Mouse (Mus musculus) cerebellum, postnatal 10 days (tissue): ENCODE data around the gene Mms22l.
A peak's percentile ranks its signal among the peaks of the same experiment; 100 is the strongest.
"Not testable (repeated sequence)": the region's sequence is repeated elsewhere in the genome, so short reads cannot be mapped to it uniquely, and the experiment has no call there.

ENCODE experiments used
- DNase-seq, 2 experiments: peaks; one replicate each; pipeline ENCODE4 v3.0.0; 2021; ENCODE audit warnings: mixed read lengths in 2 of 2

Mms22l gene

GRCm38 (mm10) chr4:24621422-24622187 is 125.4 kb downstream of the Mms22l start:
- peak; percentile 51 to 58 for DNase-seq

- peak in 1 of 2 experiments; percentile 23 for DNase-seq
Measured at GRCm38 (mm10) chr4:24625951-24626584, 129.8 kb downstream of the Mms22l start.

- no peak for DNase-seq
Measured at GRCm38 (mm10) chr4:24626686-24627085, 130.4 kb downstream of the Mms22l start.

GRCm38 (mm10) chr4:24627871-24628270 is 131.6 kb downstream of the Mms22l start:
- no peak for DNase-seq

- no peak for DNase-seq
Measured at GRCm38 (mm10) chr4:24630430-24630829, 134.2 kb downstream of the Mms22l start.

GRCm38 (mm10) chr4:24631177-24631911 is 135.1 kb downstream of the Mms22l start:
- DNase-seq, result peak; percentile 66 to 81

- peak; percentile 56 to 67 for DNase-seq
Measured at GRCm38 (mm10) chr4:24642306-24642705, 146.1 kb downstream of the Mms22l start.

- DNase-seq, result not testable (repeated sequence)
Measured at GRCm38 (mm10) chr4:24644735-24645134, 148.5 kb downstream of the Mms22l start.
